In genomic region chr2:134911360-134911759, GRCm38 (mm10) we compare ENCODE assay signal across 22 mouse cellular contexts.
DNase-seq lines count a peak whose midpoint lies in the region; ATAC-seq and TF ChIP-seq lines count a peak whose summit lies in the region.
"Had no signal": no experiment of that assay in that cellular context is flagged by ENCODE, and none has a peak within 500 bp of the region (broad histone marks: within the 10 kb centered on the region; RNA-seq: fewer than 3 reads in every experiment).

No protein-coding gene starts in this region.

- no peak overlapping the region for H3K4me2 ChIP-seq in forebrain, embryonic 11.5 days (ENCODE audit: low read depth, low read length, severe bottlenecking)
- H3K4me2 ChIP-seq in forebrain, embryonic 16.5 days (ENCODE audit: low read length): no peak overlapping the region
- H3K4me2 ChIP-seq in midbrain, embryonic 13.5 days (replicated peaks): no peak overlapping the region
- no peak overlapping the region for H3K4me2 ChIP-seq in hindbrain, embryonic 15.5 days
- H3K4me2 ChIP-seq: embryonic facial prominence, embryonic 12.5 days; heart, embryonic 13.5 days; intestine, embryonic 15.5 days had no signal

- TF ChIP-seq POLR2A in kidney, adult 2 months (IDR thresholded peaks at IDR 0.05; ENCODE audit: low read depth, low read length): no peak

- H3K4me3 ChIP-seq in forebrain, embryonic 11.5 days (ENCODE audit: low read depth, low read length): no peak overlapping the region
- no peak overlapping the region for H3K4me3 ChIP-seq in forebrain, embryonic 16.5 days (replicated peaks; ENCODE audit: low read length)
- no peak overlapping the region for H3K4me3 ChIP-seq in midbrain, embryonic 13.5 days (replicated peaks)
- no peak overlapping the region for H3K4me3 ChIP-seq in midbrain, embryonic 10.5 days
- no peak overlapping the region for H3K4me3 ChIP-seq in hindbrain, embryonic 15.5 days
- no peak overlapping the region for H3K4me3 ChIP-seq in kidney, adult 2 months (ENCODE audit: insufficient read depth, low read depth, low read length)
- H3K4me3 ChIP-seq: embryonic facial prominence, embryonic 12.5 days; erythroblast, embryonic 14.5 days; heart, embryonic 13.5 days; intestine, embryonic 15.5 days; limb, embryonic 10.5 days had no signal

- H3K4me1 ChIP-seq in forebrain, embryonic 11.5 days (replicated peaks; ENCODE audit: control insufficient read depth, insufficient read depth, low read length): no peaks in the 10 kb centered on the region; the same call in 1 of the 2 replicates
- peaks cover 23% of the 10 kb centered on the region for H3K4me1 ChIP-seq in forebrain, embryonic 16.5 days (replicated peaks; ENCODE audit: control insufficient read depth, insufficient read depth, low read length)
- H3K4me1 ChIP-seq in midbrain, embryonic 13.5 days (replicated peaks): peaks cover 5% of the 10 kb centered on the region
- H3K4me1 ChIP-seq in midbrain, embryonic 10.5 days: no peaks in the 10 kb centered on the region
- peaks cover 11% of the 10 kb centered on the region; the same call in 1 of the 2 replicates for H3K4me1 ChIP-seq in hindbrain, embryonic 15.5 days (replicated peaks)
- H3K4me1 ChIP-seq in kidney, adult 2 months (ENCODE audit: control insufficient read depth, insufficient read depth, low read length): peaks cover 26% of the 10 kb centered on the region
- H3K4me1 ChIP-seq: embryonic facial prominence, embryonic 12.5 days; intestine, embryonic 15.5 days had no signal

- TF ChIP-seq CTCF in kidney, adult 2 months (conservative IDR thresholded peaks at IDR 0.05; ENCODE audit: insufficient read depth, insufficient read length, low read depth, low read length): no peak

- ATAC-seq in forebrain, embryonic 11.5 days (replicated peaks; ENCODE audit: low FRiP score): no peak
- ATAC-seq in forebrain, embryonic 16.5 days: no peak
- ATAC-seq in midbrain, embryonic 13.5 days: peak; percentile 41
- ATAC-seq in hindbrain, embryonic 15.5 days (ENCODE audit: low FRiP score, low read depth): peak; percentile 23; the same call in 1 of the 2 replicates
- ATAC-seq: CD4-positive, CD25-positive, alpha-beta regulatory T cell, adult 4 months; intestine, embryonic 15.5 days; Patski had no signal

- H3K27me3 ChIP-seq in forebrain, embryonic 11.5 days (ENCODE audit: control insufficient read depth, insufficient read depth, low read length): no peaks in the 10 kb centered on the region
- no peaks in the 10 kb centered on the region for H3K27me3 ChIP-seq in forebrain, embryonic 16.5 days (replicated peaks; ENCODE audit: control insufficient read depth, insufficient read depth, low read length)
- H3K27me3 ChIP-seq in midbrain, embryonic 13.5 days: no peaks in the 10 kb centered on the region
- H3K27me3 ChIP-seq in midbrain, embryonic 10.5 days (ENCODE audit: low read depth, poor library complexity, severe bottlenecking): no peaks in the 10 kb centered on the region
- H3K27me3 ChIP-seq in hindbrain, embryonic 15.5 days: no peaks in the 10 kb centered on the region
- H3K27me3 ChIP-seq in kidney, adult 2 months (replicated peaks; ENCODE audit: control insufficient read depth, insufficient read depth, low read length): no peaks in the 10 kb centered on the region
- H3K27me3 ChIP-seq: embryonic facial prominence, embryonic 12.5 days; heart, embryonic 13.5 days; intestine, embryonic 15.5 days had no signal

- peak overlapping the region; percentile 32; the same call in 1 of the 2 replicates for H3K27ac ChIP-seq in forebrain, embryonic 11.5 days (ENCODE audit: low read depth, low read length)
- no peak overlapping the region for H3K27ac ChIP-seq in forebrain, embryonic 16.5 days (ENCODE audit: low read length)
- 0 out of 2 replicates have a peak overlapping the region, but pooled peaks have one; percentile 21 for H3K27ac ChIP-seq in midbrain, embryonic 13.5 days
- no peak overlapping the region for H3K27ac ChIP-seq in midbrain, embryonic 10.5 days (replicated peaks)
- H3K27ac ChIP-seq in hindbrain, embryonic 15.5 days (replicated peaks): no peak overlapping the region
- no peak overlapping the region for H3K27ac ChIP-seq in kidney, adult 2 months (ENCODE audit: insufficient read depth, low read depth, low read length)
- H3K27ac ChIP-seq: embryonic facial prominence, embryonic 12.5 days; heart, embryonic 13.5 days; intestine, embryonic 15.5 days; limb, embryonic 10.5 days had no signal

- H3K9me3 ChIP-seq in forebrain, embryonic 11.5 days (ENCODE audit: control insufficient read depth, low read length): no peaks in the 10 kb centered on the region
- no peaks in the 10 kb centered on the region for H3K9me3 ChIP-seq in forebrain, embryonic 16.5 days (ENCODE audit: control insufficient read depth, low read length)
- no peaks in the 10 kb centered on the region for H3K9me3 ChIP-seq in midbrain, embryonic 13.5 days
- H3K9me3 ChIP-seq in midbrain, embryonic 10.5 days (replicated peaks): no peaks in the 10 kb centered on the region
- H3K9me3 ChIP-seq in hindbrain, embryonic 15.5 days: no peaks in the 10 kb centered on the region
- H3K9me3 ChIP-seq: embryonic facial prominence, embryonic 12.5 days; heart, embryonic 13.5 days; intestine, embryonic 15.5 days; limb, embryonic 10.5 days had no signal

- no peaks in the 10 kb centered on the region for H3K36me3 ChIP-seq in forebrain, embryonic 11.5 days (ENCODE audit: control insufficient read depth, insufficient read depth, low read length)
- no peaks in the 10 kb centered on the region for H3K36me3 ChIP-seq in forebrain, embryonic 16.5 days (ENCODE audit: control insufficient read depth, insufficient read depth)
- H3K36me3 ChIP-seq in midbrain, embryonic 13.5 days: no peaks in the 10 kb centered on the region
- no peaks in the 10 kb centered on the region for H3K36me3 ChIP-seq in midbrain, embryonic 10.5 days
- no peaks in the 10 kb centered on the region for H3K36me3 ChIP-seq in hindbrain, embryonic 15.5 days
- no peaks in the 10 kb centered on the region for H3K36me3 ChIP-seq in kidney, adult 2 months (ENCODE audit: control insufficient read depth, insufficient read depth, low read length)
- H3K36me3 ChIP-seq: embryonic facial prominence, embryonic 12.5 days; heart, embryonic 13.5 days; intestine, embryonic 15.5 days; limb, embryonic 10.5 days had no signal

- DNase-seq in forebrain, embryonic 11.5 days (ENCODE audit: low spot score): no peak
- DNase-seq in midbrain, embryonic 10.5 days (ENCODE audit: low spot score): no peak
- DNase-seq in kidney, postnatal 25 days: no peak
- no peak for DNase-seq in kidney, adult 2 months
- DNase-seq: adrenal gland, adult 8-10 months; gastrocnemius, postnatal 10 days; heart, adult 18-20 months; heart, postnatal 36 days; lung, adult 18-20 months; right cerebral cortex, postnatal 14 days; spleen, adult 18-20 months; thymus, postnatal 25 days had no signal

- H3K9ac ChIP-seq in forebrain, embryonic 11.5 days (ENCODE audit: low read length): no peak overlapping the region
- no peak overlapping the region for H3K9ac ChIP-seq in forebrain, embryonic 16.5 days (replicated peaks; ENCODE audit: low read depth, low read length)
- no peak overlapping the region for H3K9ac ChIP-seq in midbrain, embryonic 13.5 days (replicated peaks)
- H3K9ac ChIP-seq in hindbrain, embryonic 15.5 days: no peak overlapping the region
- H3K9ac ChIP-seq: embryonic facial prominence, embryonic 12.5 days; heart, embryonic 13.5 days; intestine, embryonic 15.5 days had no signal

- WGBS in forebrain, embryonic 11.5 days: 86% methylated on average over 6 of the region's 6 CpGs
- 83% methylated on average over 6 of the region's 6 CpGs for WGBS in forebrain, embryonic 16.5 days
- 81% methylated on average over 6 of the region's 6 CpGs for WGBS in midbrain, embryonic 13.5 days
- 86% methylated on average over 6 of the region's 6 CpGs for WGBS in midbrain, embryonic 10.5 days
- 61% methylated on average over 6 of the region's 6 CpGs for WGBS in hindbrain, embryonic 15.5 days
- WGBS in kidney, adult 2 months: 92% methylated on average over 6 of the region's 6 CpGs

Comparison
In these comparisons a context has a peak if more than half of its experiments do, and no peak if none do; other contexts are left out.
1. H3K27ac ChIP-seq: peak in forebrain, embryonic 11.5 days (single experiment) and midbrain, embryonic 13.5 days (single experiment); none in forebrain, embryonic 16.5 days (single experiment), midbrain, embryonic 10.5 days (single experiment), hindbrain, embryonic 15.5 days (single experiment) and kidney, adult 2 months (single experiment).
2. ATAC-seq: peak in midbrain, embryonic 13.5 days (single experiment) and hindbrain, embryonic 15.5 days (single experiment); none in forebrain, embryonic 11.5 days (single experiment) and forebrain, embryonic 16.5 days (single experiment).